Mouse (Mus musculus) cortical plate, adult 2 months (tissue): ENCODE measurements around the gene Epb41l3. TPM values are rescaled to one million over a fixed set of nuclear protein-coding genes. Genes with fewer than 3 reads are reported as not detected.

Experiments used
- H3K27ac ChIP-seq: fragments of 200-500 bp; 2 replicates; pipeline ENCODE4 v1.5.1; 2012; ENCODE audit warnings: low read length, control low read depth, inconsistent platforms; ENCODE audit not compliant: insufficient read depth
- H3K4me1 ChIP-seq: fragments of 200-500 bp; 2 replicates; pipeline ENCODE4 v1.6.1; 2011; ENCODE audit warnings: low read length; ENCODE audit not compliant: control insufficient read depth, insufficient read depth
- H3K4me3 ChIP-seq: fragments of 200-500 bp; 2 replicates; pipeline ENCODE4 v1.5.1; 2011; ENCODE audit warnings: mild to moderate bottlenecking, low read length, control low read depth; ENCODE audit not compliant: insufficient read depth
- CTCF ChIP-seq: fragments of 200-500 bp; IDR thresholded peaks from 2 replicates; pipeline ENCODE4 v1.5.1; 2011; ENCODE audit warnings: mild to moderate bottlenecking, control low read depth, low read length; ENCODE audit not compliant: insufficient read depth; ENCODE audit errors: extremely low read depth
- POLR2A ChIP-seq: fragments of 200-500 bp; IDR thresholded peaks from 2 replicates; pipeline ENCODE4 v1.6.1; 2011; ENCODE audit warnings: mild to moderate bottlenecking, low read length, control low read depth; ENCODE audit not compliant: insufficient read depth; ENCODE audit errors: extremely low read depth
- polyA plus RNA-seq: library from polyadenylated mRNA; depleted of rRNA; stranded (reverse); fragments of >200 nt; gene quantifications from 2 replicates; pipeline ENCODE4 v1.2.3, GENCODE M21; 2012; rRNA removed

Epb41l3 gene
- polyA plus RNA-seq, 1 experiment, result 124 TPM

- H3K27ac ChIP-seq, result no peak overlapping the region
- no peak overlapping the region for H3K4me3 ChIP-seq
- TF ChIP-seq CTCF (no peak), POLR2A (no peak)
- H3K4me1 ChIP-seq, result no peaks in the 10 kb centered on the region; the same call in 1 of the 2 replicates
Measured at GRCm38 (mm10) chr17:69320496-69320895, 245.0 kb downstream of the Epb41l3 start.

- TF ChIP-seq CTCF (no peak), POLR2A (no peak)
Measured at GRCm38 (mm10) chr17:69322721-69323120, 247.2 kb downstream of the Epb41l3 start.

More at GRCm38 (mm10) chr17:69322721-69323120, 247.2 kb downstream of the Epb41l3 start:
- Histone ChIP-seq H3K4me1 (no peaks in the 10 kb centered on the region; the same call in 1 of the 2 replicates), H3K4me3 (no peak overlapping the region), H3K27ac (no peak overlapping the region)

Other genes with a start within 250 kb of the Epb41l3 start
- gene Tmem200c, start 249.1 kb upstream of the Epb41l3 start, polyA plus RNA-seq, result 7.4 and 7.9 TPM in 2 replicates